Mouse (Mus musculus): ENCODE measurements around the gene Tmcc3. TPM values are rescaled to one million over a fixed set of nuclear protein-coding genes. Genes with fewer than 3 reads are reported as not detected.
A peak's percentile ranks its signal among the peaks of the same experiment; 100 is the strongest.

Gene Tmcc3
- polyA plus RNA-seq, 1 experiment from 2014 or later = 8.6 TPM

DNA sequence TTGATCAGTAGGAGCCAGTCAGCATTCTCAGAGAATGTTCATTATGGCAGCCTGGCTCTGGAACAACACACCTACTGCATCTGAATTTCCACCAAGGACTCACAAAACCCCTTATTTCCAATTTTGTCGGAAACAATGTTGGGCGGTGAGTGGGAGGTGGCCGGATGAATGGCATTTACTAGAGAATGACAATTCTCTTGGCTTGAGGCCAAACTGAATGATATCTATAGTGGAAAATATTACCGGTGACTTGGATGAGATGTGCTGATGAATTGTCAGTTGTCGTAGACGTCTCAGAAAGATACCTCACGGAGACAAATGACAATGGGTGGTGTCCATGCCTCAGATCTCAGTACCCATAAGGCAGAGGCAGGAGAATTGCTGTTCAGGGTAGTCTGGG is 133.4 kb downstream of the Tmcc3 start:
- no peaks in the 10 kb centered on the region for H3K27me3 ChIP-seq (replicated peaks)
- WGBS = 85% methylated on average over 7 of the region's 7 CpGs

DNA sequence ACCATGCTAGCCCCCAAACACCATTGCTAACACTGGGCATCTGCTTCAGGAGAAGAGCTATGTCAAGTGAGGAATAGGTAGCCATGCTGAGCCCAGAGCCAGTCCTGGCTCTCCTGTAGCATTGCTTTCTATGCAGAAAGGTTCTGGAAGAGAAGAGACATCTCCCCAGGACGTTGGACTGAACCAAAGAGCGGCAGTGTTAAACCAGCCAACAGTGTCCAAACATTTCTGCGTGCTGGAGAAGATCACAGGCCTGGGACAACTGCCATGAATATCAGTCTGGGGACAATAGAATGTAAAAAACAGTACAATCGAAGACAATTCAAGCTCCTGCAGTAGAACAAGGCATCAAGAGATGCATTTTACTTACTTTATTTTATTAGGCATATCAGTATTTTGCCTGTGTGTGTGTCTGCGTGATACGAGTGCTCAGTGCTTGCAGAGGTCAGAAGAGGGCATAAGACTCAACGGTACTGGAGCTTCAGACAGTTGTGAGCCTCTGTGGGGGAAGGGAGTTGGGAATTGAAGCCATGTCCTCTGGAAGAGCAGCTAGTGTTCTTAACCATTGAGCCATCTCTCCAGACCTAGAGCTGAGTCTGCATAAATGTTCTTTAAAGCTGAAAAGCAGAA is 134.7 kb downstream of the Tmcc3 start:
- no peak overlapping the region for H3K9ac ChIP-seq
- H3K27ac ChIP-seq = no peak overlapping the region
- no peaks in the 10 kb centered on the region for H3K36me3 ChIP-seq
- no peak overlapping the region for H3K4me2 ChIP-seq (replicated peaks)
- no peaks in the 10 kb centered on the region for H3K9me3 ChIP-seq
- no peak for ATAC-seq
- 73% methylated on average over 7 of the region's 7 CpGs for WGBS
- H3K4me3 ChIP-seq (replicated peaks) = no peak overlapping the region
- H3K27me3 ChIP-seq (replicated peaks) = no peaks in the 10 kb centered on the region
- H3K4me1 ChIP-seq (replicated peaks) = peaks cover 7% of the 10 kb centered on the region; the same call in 1 of the 2 replicates

More for the DNA sequence above, 133.4 kb downstream of the Tmcc3 start:
- Histone ChIP-seq H3K36me3 (no peaks in the 10 kb centered on the region), H3K27ac (no peak overlapping the region), H3K9ac (no peak overlapping the region), H3K4me3 (replicated peaks) (no peak overlapping the region), H3K4me2 (replicated peaks) (no peak overlapping the region), H3K9me3 (no peaks in the 10 kb centered on the region), H3K4me1 (replicated peaks) (peaks cover 6% of the 10 kb centered on the region; the same call in 1 of the 2 replicates)
- no peak for ATAC-seq

DNA sequence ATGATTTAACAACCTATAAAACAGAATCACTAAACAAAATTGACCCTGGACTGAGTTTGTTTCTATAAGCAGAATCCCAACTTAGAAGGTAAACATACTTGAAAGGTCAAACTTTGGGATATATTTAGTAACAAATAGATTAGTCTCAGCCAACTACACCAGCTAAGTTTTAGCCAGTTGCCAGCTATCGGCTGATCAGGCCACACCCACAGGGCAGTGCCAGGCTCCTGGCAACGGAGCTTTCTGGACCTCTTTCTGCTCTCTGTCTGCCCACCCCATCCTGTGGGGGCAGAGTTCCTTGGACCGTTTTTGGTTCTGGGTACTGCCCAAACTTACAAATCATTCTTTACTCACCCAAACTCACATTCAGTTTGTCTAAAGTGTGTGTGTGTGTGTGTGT is 137.9 kb downstream of the Tmcc3 start:
- no peak for ATAC-seq
- H3K4me3 ChIP-seq (replicated peaks) = no peak overlapping the region
- no peak overlapping the region for H3K4me2 ChIP-seq (replicated peaks)
- no peaks in the 10 kb centered on the region for H3K36me3 ChIP-seq
- no peaks in the 10 kb centered on the region for H3K9me3 ChIP-seq
- H3K27me3 ChIP-seq (replicated peaks) = no peaks in the 10 kb centered on the region
- H3K4me1 ChIP-seq (replicated peaks) = peaks cover 7% of the 10 kb centered on the region; the same call in 1 of the 2 replicates
- H3K9ac ChIP-seq = no peak overlapping the region
- WGBS = 31% methylated on average over 3 of the region's 3 CpGs
- H3K27ac ChIP-seq = no peak overlapping the region

DNA sequence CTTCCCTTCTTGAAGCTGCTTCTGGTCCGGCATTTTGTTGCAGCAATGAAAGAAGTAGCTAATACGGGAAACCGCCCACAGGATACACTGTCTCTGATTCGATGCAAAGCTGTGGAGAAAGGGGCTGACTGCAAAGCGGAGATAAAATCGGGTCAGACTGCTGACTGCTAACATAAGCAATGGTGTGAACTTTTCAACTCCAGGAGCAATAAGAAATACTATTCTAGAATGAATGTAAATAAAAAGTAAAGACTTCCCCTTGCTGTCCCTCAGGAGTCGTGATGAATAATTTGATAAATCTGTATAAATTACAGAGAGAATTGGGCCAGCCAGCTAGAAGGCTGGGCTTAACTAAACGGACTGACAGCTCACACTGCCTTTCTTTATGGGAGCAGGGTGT is 139.0 kb downstream of the Tmcc3 start:
- H3K36me3 ChIP-seq = no peaks in the 10 kb centered on the region
- H3K4me2 ChIP-seq (replicated peaks) = 0 out of 2 replicates have a peak overlapping the region, but pooled peaks have one; percentile 6
- peaks cover 7% of the 10 kb centered on the region; the same call in 1 of the 2 replicates for H3K4me1 ChIP-seq (replicated peaks)
- no peak overlapping the region for H3K4me3 ChIP-seq (replicated peaks)
- no peak for ATAC-seq
- no peaks in the 10 kb centered on the region for H3K9me3 ChIP-seq
- no peak overlapping the region for H3K27ac ChIP-seq
- 30% methylated on average over 8 of the region's 8 CpGs for WGBS
- no peaks in the 10 kb centered on the region for H3K27me3 ChIP-seq (replicated peaks)
- no peak overlapping the region for H3K9ac ChIP-seq

DNA sequence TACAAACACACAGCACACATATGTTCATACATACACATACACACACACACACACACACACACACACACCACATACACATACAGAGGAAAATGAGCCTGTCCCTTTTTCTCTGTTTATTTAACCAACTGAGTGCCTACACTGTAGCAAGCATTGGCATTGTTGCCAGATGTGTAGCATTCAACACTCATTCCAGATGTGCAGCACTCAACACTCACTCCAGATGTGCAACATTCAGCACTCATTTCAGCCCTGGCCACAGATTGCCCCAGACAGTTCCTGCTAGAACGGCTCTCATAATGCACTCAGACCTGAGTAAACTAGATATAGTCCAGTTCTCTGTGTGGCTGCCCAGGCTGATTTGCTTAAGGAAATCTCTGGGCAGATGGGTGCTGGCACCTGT is 145.7 kb downstream of the Tmcc3 start:
- H3K36me3 ChIP-seq = no peaks in the 10 kb centered on the region
- no peaks in the 10 kb centered on the region; the same call in 1 of the 2 replicates for H3K4me1 ChIP-seq (replicated peaks)
- 46% methylated on average over 1 of the region's 1 CpGs for WGBS
- ATAC-seq = no peak
- no peak overlapping the region for H3K4me3 ChIP-seq (replicated peaks)
- no peak overlapping the region for H3K9ac ChIP-seq
- H3K27ac ChIP-seq = no peak overlapping the region
- H3K27me3 ChIP-seq (replicated peaks) = no peaks in the 10 kb centered on the region
- no peak overlapping the region for H3K4me2 ChIP-seq (replicated peaks)
- H3K9me3 ChIP-seq = no peaks in the 10 kb centered on the region

DNA sequence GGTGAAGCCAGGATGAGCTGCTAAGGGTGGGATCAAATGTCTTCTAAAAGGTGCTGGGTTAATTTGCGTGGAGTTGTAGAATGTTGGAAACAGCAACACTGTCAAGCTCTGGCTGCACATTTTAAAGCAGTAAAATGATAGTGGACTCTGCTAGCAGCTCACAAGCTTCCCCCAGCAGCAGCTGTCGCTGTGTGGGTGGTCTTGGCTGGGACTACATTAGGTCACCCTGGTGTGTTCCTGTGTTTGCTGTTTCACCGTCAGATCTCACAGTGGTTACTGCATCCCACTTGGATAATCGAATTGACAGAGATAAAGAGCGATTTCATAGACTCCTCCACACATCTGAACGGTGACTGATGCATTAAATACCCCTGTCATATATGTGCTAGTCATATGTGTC is 146.9 kb downstream of the Tmcc3 start:
- no peaks in the 10 kb centered on the region for H3K9me3 ChIP-seq
- H3K27me3 ChIP-seq (replicated peaks) = no peaks in the 10 kb centered on the region
- H3K9ac ChIP-seq = no peak overlapping the region
- H3K27ac ChIP-seq = peak overlapping the region; percentile 4; the same call in 1 of the 2 replicates
- no peak overlapping the region for H3K4me2 ChIP-seq (replicated peaks)
- WGBS = 32% methylated on average over 6 of the region's 6 CpGs
- no peaks in the 10 kb centered on the region for H3K36me3 ChIP-seq
- H3K4me3 ChIP-seq (replicated peaks) = no peak overlapping the region
- ATAC-seq = 0 out of 2 replicates have a peak, but pooled peaks have one; percentile 63
- no peaks in the 10 kb centered on the region; the same call in 1 of the 2 replicates for H3K4me1 ChIP-seq (replicated peaks)

DNA sequence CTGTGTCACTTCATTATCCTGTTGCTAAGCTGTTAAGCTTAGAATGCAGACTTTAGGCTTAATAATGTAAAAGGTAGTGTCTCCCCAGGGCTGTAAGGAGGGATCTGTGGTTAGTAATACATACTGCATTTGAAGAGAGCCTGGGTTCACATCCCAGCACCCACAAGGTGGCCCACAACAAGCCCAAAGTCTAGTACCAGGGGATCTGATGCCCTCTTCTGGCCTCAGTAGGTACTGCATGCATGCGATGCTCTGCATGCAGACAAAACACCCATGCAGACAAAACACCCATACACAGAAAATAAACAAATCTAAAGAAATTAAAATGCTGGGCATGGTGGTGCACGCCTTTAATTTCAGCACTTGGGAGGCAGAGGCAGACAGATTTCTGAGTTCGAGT is 149.6 kb downstream of the Tmcc3 start:
- no peak overlapping the region for H3K9ac ChIP-seq
- H3K27ac ChIP-seq = no peak overlapping the region
- no peak overlapping the region for H3K4me3 ChIP-seq (replicated peaks)
- H3K4me2 ChIP-seq (replicated peaks) = no peak overlapping the region
- 88% methylated on average over 3 of the region's 3 CpGs for WGBS
- no peaks in the 10 kb centered on the region; the same call in 1 of the 2 replicates for H3K4me1 ChIP-seq (replicated peaks)
- H3K36me3 ChIP-seq = no peaks in the 10 kb centered on the region
- no peaks in the 10 kb centered on the region for H3K9me3 ChIP-seq
- no peak for ATAC-seq
- H3K27me3 ChIP-seq (replicated peaks) = no peaks in the 10 kb centered on the region

DNA sequence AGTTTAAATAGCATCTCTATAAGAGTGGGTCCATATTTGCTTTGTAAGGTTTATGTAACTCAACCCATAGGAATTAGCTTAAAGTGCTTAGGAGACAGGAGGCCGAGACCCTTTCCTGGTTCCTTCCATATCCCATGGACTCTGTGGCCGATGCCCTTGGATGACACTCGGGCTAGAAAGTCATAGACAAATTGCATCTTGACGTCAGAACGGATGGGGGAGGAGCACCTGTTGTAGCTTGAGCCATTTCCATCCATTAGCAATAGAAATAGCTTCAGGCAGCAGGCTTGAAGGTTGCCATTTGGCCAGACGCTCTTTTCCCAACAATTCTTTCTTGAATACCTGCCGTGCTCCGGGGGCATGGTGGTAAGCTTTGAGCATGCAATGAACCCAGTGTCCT is 150.1 kb downstream of the Tmcc3 start:
- 79% methylated on average over 8 of the region's 8 CpGs for WGBS
- Histone ChIP-seq H3K36me3 (no peaks in the 10 kb centered on the region), H3K4me1 (replicated peaks) (no peaks in the 10 kb centered on the region; the same call in 1 of the 2 replicates), H3K9me3 (no peaks in the 10 kb centered on the region), H3K9ac (no peak overlapping the region), H3K27me3 (replicated peaks) (no peaks in the 10 kb centered on the region), H3K27ac (no peak overlapping the region), H3K4me2 (replicated peaks) (no peak overlapping the region), H3K4me3 (replicated peaks) (no peak overlapping the region)
- ATAC-seq = no peak

DNA sequence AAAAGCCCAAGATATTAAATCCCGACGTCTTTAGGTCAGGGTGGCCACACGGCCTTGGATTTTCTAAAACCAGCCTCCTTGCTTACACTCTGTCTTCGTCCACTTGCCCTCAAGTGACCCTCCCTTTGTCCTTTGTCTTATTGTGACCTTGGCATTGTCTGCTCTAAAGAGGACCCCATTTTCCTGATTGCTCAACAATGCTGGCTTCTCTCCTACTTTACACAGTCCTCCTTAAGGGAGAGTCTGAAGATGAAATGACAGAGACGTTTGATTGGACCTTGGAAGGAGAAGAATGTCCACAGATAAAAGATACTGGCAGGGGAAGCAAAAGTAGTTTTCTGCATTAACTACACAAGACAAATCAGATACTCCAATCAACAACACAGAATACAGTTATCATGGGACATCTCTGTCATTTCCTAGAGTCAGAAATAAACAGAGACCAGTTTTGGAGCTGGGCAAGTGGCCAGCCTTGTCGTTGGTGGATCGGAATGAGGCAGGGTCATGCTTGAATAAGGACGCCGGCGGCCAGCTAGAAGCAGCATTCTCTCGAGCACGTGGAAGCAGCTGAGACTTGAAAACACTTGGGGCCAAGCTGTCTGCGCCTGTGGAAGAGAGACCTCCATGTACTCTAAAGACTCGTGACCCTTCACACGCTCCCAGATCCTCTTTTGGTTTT is 150.8 kb downstream of the Tmcc3 start:
- no peak overlapping the region for H3K4me2 ChIP-seq (replicated peaks)
- H3K27me3 ChIP-seq (replicated peaks) = no peaks in the 10 kb centered on the region
- 51% methylated on average over 15 of the region's 15 CpGs for WGBS

DNA sequence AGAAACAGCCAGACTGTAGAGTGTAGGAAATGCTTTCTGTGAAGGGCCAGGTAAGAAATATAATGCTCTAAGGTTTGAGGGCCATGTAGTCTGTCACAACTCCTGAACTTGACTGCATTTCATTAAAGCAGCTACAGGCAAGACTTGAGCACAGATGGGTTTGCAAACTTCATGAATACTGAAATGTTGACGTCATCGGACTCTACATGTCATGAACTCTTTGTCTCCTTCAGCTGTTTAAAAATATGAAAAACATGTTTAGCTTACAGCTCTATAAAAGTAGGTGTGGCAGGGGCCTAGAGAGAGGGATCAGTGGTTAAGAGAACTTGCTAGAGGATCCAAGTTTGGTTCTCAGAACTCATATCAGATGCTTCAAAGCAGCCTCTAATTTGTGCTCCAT is 151.7 kb downstream of the Tmcc3 start:
- no peak overlapping the region for H3K4me3 ChIP-seq (replicated peaks)
- no peak overlapping the region for H3K9ac ChIP-seq
- H3K36me3 ChIP-seq = no peaks in the 10 kb centered on the region
- WGBS = 62% methylated on average over 2 of the region's 2 CpGs
- no peak overlapping the region for H3K4me2 ChIP-seq (replicated peaks)
- ATAC-seq = no peak
- H3K9me3 ChIP-seq = no peaks in the 10 kb centered on the region
- H3K4me1 ChIP-seq (replicated peaks) = no peaks in the 10 kb centered on the region; the same call in 1 of the 2 replicates
- peak overlapping the region; percentile 23; the same call in 1 of the 2 replicates for H3K27ac ChIP-seq
- H3K27me3 ChIP-seq (replicated peaks) = no peaks in the 10 kb centered on the region

More for the DNA sequence above, 150.8 kb downstream of the Tmcc3 start:
- H3K4me1 ChIP-seq (replicated peaks) = no peaks in the 10 kb centered on the region; the same call in 1 of the 2 replicates
- no peaks in the 10 kb centered on the region for H3K36me3 ChIP-seq
- H3K9me3 ChIP-seq = no peaks in the 10 kb centered on the region
- H3K9ac ChIP-seq = no peak overlapping the region
- peak overlapping the region; percentile 23; the same call in 1 of the 2 replicates for H3K27ac ChIP-seq
- H3K4me3 ChIP-seq (replicated peaks) = no peak overlapping the region
- ATAC-seq = peak; percentile 61

DNA sequence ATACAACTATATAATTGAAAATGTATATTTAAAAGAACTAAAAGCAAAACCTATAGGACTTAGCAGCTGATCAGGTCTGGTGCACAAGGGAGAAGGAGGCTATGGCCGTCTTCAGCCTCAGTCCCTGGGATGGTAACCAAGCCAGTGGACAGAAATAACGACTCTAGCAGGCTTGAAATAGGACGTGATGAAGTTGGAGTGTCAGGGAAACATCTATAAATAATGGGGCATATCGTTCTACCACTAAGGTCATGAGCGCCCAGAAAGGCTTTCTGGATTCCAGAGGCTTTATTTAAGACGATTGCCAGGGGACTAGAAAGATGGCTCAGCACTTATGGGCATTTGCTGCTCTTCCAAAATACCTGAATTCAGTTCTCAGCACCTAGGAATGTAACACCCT is 153.9 kb downstream of the Tmcc3 start:
- no peak overlapping the region for H3K27ac ChIP-seq
- no peaks in the 10 kb centered on the region for H3K36me3 ChIP-seq
- WGBS = 60% methylated on average over 6 of the region's 6 CpGs
- H3K9ac ChIP-seq = no peak overlapping the region
- no peaks in the 10 kb centered on the region; the same call in 1 of the 2 replicates for H3K4me1 ChIP-seq (replicated peaks)
- no peaks in the 10 kb centered on the region for H3K9me3 ChIP-seq
- H3K27me3 ChIP-seq (replicated peaks) = no peaks in the 10 kb centered on the region
- ATAC-seq = no peak
- no peak overlapping the region for H3K4me3 ChIP-seq (replicated peaks)
- H3K4me2 ChIP-seq (replicated peaks) = no peak overlapping the region

DNA sequence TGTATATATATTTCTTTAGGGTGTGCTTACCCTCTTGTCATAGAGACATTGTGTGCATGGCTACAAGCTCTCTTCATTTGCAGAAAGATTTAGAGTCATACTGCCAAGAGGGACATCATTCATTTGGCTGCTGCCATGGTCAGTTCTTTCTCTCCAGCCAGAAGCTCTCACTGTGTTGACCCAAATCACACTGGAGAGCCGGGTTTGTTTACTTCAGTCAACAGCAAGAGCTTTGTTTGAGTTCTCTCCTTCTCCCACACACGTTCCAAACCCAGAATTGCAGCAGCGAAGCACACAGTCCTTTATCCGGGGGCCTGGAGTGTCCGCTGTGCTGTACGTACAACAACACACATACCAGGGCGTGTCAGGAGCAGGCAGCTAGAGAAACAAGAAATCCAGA is 154.6 kb downstream of the Tmcc3 start:
- Histone ChIP-seq H3K4me1 (replicated peaks) (no peaks in the 10 kb centered on the region; the same call in 1 of the 2 replicates), H3K4me2 (replicated peaks) (no peak overlapping the region), H3K36me3 (no peaks in the 10 kb centered on the region), H3K27me3 (replicated peaks) (no peaks in the 10 kb centered on the region), H3K9me3 (no peaks in the 10 kb centered on the region), H3K9ac (no peak overlapping the region), H3K27ac (no peak overlapping the region), H3K4me3 (replicated peaks) (no peak overlapping the region)
- peak; percentile 25; the same call in 1 of the 2 replicates for ATAC-seq
- WGBS = 34% methylated on average over 7 of the region's 7 CpGs
